Mouse (Mus musculus) megakaryocyte, embryonic 14.5 days (primary cell): ENCODE measurements at regions not wholly inside any gene's neighbourhood (a gene's known extent, or its start where the extent isn't known, plus 50 kb on each side); places are given as distances from the start of the nearest gene placed in this dataset.

Experiments used
- H3K27me3 ChIP-seq: replicated peaks from 2 replicates; pipeline ENCODE3; 2012; ENCODE audit warnings: inconsistent platforms
- H3K36me3 ChIP-seq: replicated peaks from 2 replicates; pipeline ENCODE3; 2012; ENCODE audit warnings: low read length, inconsistent platforms, mixed read lengths
- H3K4me1 ChIP-seq: 2 replicates; pipeline ENCODE4 v1.6.1; 2012; ENCODE audit warnings: inconsistent platforms
- H3K4me3 ChIP-seq: replicated peaks from 2 replicates; pipeline ENCODE3; 2012; ENCODE audit warnings: moderate library complexity, mild to moderate bottlenecking, inconsistent platforms
- H3K9me3 ChIP-seq: 2 replicates; pipeline ENCODE4 v1.6.1; 2012; ENCODE audit warnings: inconsistent platforms
- FLI1 ChIP-seq: IDR thresholded peaks from 2 replicates; pipeline ENCODE4 v1.6.1; 2012; ENCODE audit warnings: low read length, inconsistent platforms, mixed read lengths
- GATA1 ChIP-seq: IDR thresholded peaks from 3 replicates; pipeline ENCODE4 v1.6.1; 2012; ENCODE audit warnings: mixed read lengths, low read length, inconsistent platforms, borderline replicate concordance

DNA sequence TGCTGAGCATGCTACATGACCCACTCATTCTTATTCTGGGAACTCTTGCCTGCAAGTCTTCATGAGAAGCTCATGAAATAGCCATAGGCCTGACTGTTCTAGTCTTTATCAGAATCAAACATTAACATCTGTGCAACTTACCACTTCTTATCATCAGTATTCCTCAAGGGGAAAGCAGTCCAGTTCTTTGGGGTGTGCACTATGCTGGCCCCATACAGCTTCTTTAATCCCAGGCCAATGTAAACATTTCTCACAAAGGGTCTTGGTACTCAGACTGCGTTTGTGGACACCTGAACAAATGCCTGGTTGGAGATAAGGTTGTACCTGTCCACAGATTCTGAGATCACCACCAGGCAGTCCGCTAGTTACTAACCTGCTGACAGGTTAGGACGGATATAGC lies 51.3 kb downstream of the 3110018I06Rik start:
- Histone ChIP-seq H3K9me3 (peaks cover 40% of the 10 kb centered on the region), H3K4me3 (no peak overlapping the region), H3K36me3 (no peaks in the 10 kb centered on the region), H3K27me3 (no peaks in the 10 kb centered on the region), H3K4me1 (no peaks in the 10 kb centered on the region)
- TF ChIP-seq FLI1 = no peak
- no peak for TF ChIP-seq GATA1

GRCm38 (mm10) chr12:107541196-107541595 lies 52.8 kb downstream of the 3110018I06Rik start:
- H3K4me1 ChIP-seq = no peaks in the 10 kb centered on the region
- no peaks in the 10 kb centered on the region for H3K36me3 ChIP-seq
- no peak overlapping the region for H3K4me3 ChIP-seq
- TF ChIP-seq FLI1 (no peak), GATA1 (no peak)
- H3K9me3 ChIP-seq = peaks cover 31% of the 10 kb centered on the region
- H3K27me3 ChIP-seq = no peaks in the 10 kb centered on the region

DNA sequence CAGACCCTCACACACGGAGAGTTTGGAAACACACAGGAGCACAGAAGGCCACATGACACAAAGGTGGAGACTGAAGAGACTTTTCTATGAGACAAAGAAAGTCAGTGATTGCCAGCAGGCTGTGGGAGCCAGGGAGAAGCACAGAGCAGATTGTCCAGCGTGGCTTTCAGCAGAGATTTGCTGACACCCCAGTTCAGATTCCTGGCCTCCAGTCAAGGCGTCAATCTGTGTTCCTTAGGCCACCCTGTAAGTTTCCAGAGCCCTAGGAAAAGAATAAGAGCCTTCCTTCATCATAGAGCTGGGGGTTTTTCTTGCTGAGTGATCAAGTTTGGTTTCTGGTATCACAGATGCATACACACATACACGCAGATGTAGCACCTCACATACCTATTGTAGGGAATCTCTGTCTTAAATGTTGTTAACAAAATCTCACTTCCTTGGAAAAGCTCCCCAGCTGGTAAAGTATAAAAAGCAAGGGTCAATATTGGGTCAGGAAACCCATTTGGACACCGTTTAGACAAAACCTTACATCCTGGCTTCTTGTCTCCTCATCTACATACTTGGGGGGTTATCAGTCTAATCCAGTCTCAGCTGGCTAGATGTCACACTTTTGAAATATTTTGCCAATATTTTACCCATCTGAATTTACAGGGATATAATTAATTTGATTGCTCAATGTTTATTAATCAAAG lies 58.9 kb downstream of the 3110018I06Rik start:
- Histone ChIP-seq H3K9me3 (peaks cover 54% of the 10 kb centered on the region), H3K27me3 (no peaks in the 10 kb centered on the region), H3K4me3 (no peak overlapping the region), H3K4me1 (no peaks in the 10 kb centered on the region), H3K36me3 (no peaks in the 10 kb centered on the region)
- TF ChIP-seq FLI1 = no peak
- TF ChIP-seq GATA1 = no peak

DNA sequence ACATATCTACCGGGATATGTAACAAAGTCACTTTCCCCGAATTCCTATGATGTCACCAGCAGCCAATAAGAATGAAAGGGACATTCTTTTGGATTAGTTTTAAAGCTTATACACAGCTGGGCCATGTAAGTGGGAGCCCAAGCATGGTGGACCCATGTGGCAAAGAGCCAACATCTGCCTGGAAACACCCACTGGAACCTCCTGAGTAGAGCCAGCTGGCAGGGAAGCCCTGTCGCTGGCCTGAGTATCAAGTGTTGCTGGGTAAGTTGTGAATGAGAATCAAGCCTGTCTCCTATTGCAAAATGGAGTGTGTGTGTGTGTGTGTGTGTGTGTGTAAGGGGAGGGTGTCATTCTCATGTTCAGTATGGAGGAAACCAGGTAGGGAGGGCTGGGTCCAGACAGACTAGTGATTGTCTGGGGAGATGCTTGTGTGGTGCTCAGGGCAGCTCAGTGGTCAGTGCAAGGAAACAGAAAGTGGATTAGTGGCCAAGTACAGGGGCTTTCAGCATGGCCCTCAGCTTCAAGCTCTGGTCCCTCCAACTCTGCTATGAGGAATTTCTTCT lies 59.5 kb downstream of the 3110018I06Rik start:
- TF ChIP-seq FLI1 = no peak
- no peak for TF ChIP-seq GATA1
- H3K27me3 ChIP-seq = no peaks in the 10 kb centered on the region
- peaks cover 60% of the 10 kb centered on the region for H3K9me3 ChIP-seq
- no peaks in the 10 kb centered on the region for H3K36me3 ChIP-seq
- no peaks in the 10 kb centered on the region for H3K4me1 ChIP-seq
- H3K4me3 ChIP-seq = no peak overlapping the region

DNA sequence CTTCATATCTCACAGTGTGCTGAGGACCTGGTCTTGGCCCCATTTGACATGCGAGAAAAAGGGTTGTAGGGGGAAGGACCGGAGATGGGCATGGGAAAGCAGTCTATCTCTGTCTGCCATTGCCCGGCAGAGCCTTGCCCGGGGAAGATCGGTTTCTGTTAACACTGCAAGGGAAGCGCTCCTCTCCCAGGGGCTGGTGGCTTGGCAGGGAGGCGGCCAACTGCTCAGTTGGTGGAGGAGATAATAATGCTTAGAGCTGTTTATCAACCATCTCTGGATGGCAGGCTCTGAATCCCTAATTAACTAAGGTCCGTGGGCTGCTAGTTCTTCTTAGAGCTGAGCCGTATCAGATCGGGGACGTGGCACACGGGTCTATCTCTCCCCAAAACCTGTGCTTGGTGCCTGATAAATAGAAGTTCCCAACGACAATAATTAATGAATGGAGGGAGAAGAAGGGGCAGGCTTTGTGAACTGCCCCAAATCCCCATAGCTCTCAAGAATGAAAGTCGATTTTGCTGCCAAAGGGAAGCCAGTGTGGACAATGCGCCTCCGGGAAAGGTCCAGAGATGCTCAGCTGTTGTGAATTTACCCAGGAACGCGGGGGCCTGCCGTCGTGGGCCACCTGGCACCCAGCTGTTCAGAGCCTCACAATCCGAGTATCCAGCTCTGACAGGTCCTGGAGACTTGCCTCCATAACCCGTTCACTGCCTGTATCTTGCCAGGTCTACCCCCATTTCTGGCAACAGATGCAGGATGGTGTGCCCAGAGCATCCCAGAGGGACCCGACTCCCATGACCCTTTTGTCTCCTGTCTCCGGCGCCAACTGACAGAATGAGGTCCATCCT lies 61.2 kb downstream of the 3110018I06Rik start:
- H3K4me3 ChIP-seq = no peak overlapping the region
- TF ChIP-seq GATA1 (no peak), FLI1 (no peak)
- peaks cover 74% of the 10 kb centered on the region for H3K9me3 ChIP-seq
- H3K27me3 ChIP-seq = no peaks in the 10 kb centered on the region
- H3K4me1 ChIP-seq = no peaks in the 10 kb centered on the region
- H3K36me3 ChIP-seq = no peaks in the 10 kb centered on the region

DNA sequence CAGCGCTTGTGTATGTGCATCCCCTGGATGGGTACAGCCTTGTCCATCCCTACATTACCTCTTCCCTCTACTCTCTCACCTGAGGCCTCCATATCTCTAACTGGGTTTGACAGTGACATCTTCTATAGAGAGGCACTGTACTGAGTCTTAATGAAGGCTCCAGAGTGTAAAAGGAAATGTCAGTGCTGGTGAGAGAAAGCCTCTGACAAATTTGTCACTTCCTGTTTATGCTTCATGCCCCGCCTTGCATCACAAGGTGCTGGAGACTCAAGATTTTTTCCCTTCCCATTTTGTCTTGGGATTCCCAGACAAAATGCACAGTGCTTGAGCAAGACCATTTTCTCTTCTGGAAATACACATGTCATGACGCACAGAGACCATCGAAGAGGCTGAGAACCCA lies 70.8 kb downstream of the 3110018I06Rik start:
- Histone ChIP-seq H3K27me3 (no peaks in the 10 kb centered on the region), H3K9me3 (peaks cover 65% of the 10 kb centered on the region)

DNA sequence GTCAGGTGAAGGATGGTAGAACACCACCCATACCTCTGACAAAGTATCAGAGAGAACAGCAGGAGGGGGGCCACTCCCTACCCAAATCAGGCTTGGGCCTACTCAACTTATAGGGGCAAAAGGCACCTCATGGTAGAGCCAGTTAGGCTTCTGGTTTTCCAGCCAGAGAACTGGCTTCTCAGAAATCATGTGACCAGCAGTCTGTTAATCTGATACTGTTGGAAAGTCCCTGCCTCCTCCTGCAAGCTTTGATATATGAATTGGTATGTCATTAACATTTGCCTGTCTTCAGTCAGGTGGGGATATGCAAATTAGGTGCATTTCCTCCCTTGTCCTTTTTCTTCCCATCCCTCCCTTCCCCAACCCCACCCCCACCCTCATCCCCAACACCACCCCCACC lies 71.7 kb downstream of the 3110018I06Rik start:
- H3K4me3 ChIP-seq = no peak overlapping the region
- peaks cover 65% of the 10 kb centered on the region for H3K9me3 ChIP-seq
- no peaks in the 10 kb centered on the region for H3K36me3 ChIP-seq
- TF ChIP-seq FLI1 = no peak
- TF ChIP-seq GATA1 = no peak
- no peaks in the 10 kb centered on the region for H3K4me1 ChIP-seq
- no peaks in the 10 kb centered on the region for H3K27me3 ChIP-seq

More for the DNA sequence above, 70.8 kb downstream of the 3110018I06Rik start:
- no peaks in the 10 kb centered on the region for H3K4me1 ChIP-seq
- no peak overlapping the region for H3K4me3 ChIP-seq
- no peaks in the 10 kb centered on the region for H3K36me3 ChIP-seq
- TF ChIP-seq GATA1 (no peak), FLI1 (no peak)

- no peaks in the 10 kb centered on the region for H3K4me1 ChIP-seq
- no peak for TF ChIP-seq FLI1
- no peak for TF ChIP-seq GATA1
- H3K27me3 ChIP-seq = no peaks in the 10 kb centered on the region
- no peak overlapping the region for H3K4me3 ChIP-seq
- H3K36me3 ChIP-seq = no peaks in the 10 kb centered on the region
- H3K9me3 ChIP-seq = peaks cover 69% of the 10 kb centered on the region
Observed at GRCm38 (mm10) chr12:107572586-107572985, 84.2 kb downstream of the 3110018I06Rik start.

DNA sequence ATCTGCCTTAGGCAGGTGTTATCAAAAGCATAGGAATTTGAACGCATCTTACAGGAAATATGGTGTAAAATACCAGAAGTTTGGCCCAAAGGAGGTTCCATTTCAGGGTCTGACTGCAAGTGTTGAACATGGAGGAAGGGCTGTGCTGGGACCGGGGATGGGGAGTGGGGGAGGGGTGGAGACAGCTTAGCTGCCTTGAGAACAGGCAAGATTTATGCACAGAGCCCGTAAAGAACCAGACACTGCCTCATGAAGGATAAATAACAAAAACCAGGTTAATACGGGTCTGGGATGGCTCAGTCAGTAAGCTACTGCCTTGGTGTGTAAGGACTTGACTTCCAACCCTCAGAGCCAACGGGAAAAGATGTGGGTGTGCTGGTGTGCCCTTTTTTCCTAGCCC lies 91.1 kb downstream of the 3110018I06Rik start:
- no peaks in the 10 kb centered on the region for H3K27me3 ChIP-seq
- peaks cover 80% of the 10 kb centered on the region for H3K9me3 ChIP-seq
- H3K36me3 ChIP-seq = no peaks in the 10 kb centered on the region
- H3K4me3 ChIP-seq = no peak overlapping the region
- H3K4me1 ChIP-seq = no peaks in the 10 kb centered on the region
- TF ChIP-seq FLI1 (no peak), GATA1 (no peak)

- Histone ChIP-seq H3K36me3 (no peaks in the 10 kb centered on the region), H3K9me3 (peaks cover 83% of the 10 kb centered on the region), H3K4me3 (no peak overlapping the region), H3K4me1 (no peaks in the 10 kb centered on the region), H3K27me3 (no peaks in the 10 kb centered on the region)
- TF ChIP-seq FLI1 (no peak), GATA1 (no peak)
Observed at GRCm38 (mm10) chr12:107583151-107583720, 94.8 kb downstream of the 3110018I06Rik start.
